Mouse (Mus musculus) kidney, embryonic 16.5 days (tissue): ENCODE results near the gene Rexo4. TPM values are rescaled to one million over a fixed set of nuclear protein-coding genes. Genes with fewer than 3 reads are reported as not detected.
A peak's percentile ranks its signal among the peaks of the same experiment; 100 is the strongest.

Experiments used
- ATAC-seq: fragments of 200-750 bp; cut with Nextera tagmentation; 2 replicates; pipeline ENCODE4 v1.8.0; 2017; ENCODE audit warnings: moderate TSS enrichment; ENCODE audit not compliant: low FRiP score, low TSS enrichment
- H3K27ac ChIP-seq: fragments of 300-500 bp; sonication (generic); 2 replicates; pipeline ENCODE4 v1.5.1; 2014; ENCODE audit warnings: low read length
- H3K27me3 ChIP-seq: fragments of 300-500 bp; sonication (generic); 2 replicates; pipeline ENCODE4 v1.6.1; 2014; ENCODE audit warnings: low read length, control low read depth, mixed read lengths; ENCODE audit not compliant: insufficient read depth
- H3K36me3 ChIP-seq: fragments of 300-500 bp; sonication (generic); 2 replicates; pipeline ENCODE4 v1.6.1; 2014; ENCODE audit warnings: low read length, control low read depth, mixed read lengths; ENCODE audit not compliant: insufficient read depth
- H3K4me1 ChIP-seq: fragments of 300-500 bp; sonication (generic); 2 replicates; pipeline ENCODE4 v1.6.1; 2014; ENCODE audit warnings: low read length, control low read depth, mixed read lengths; ENCODE audit not compliant: insufficient read depth
- H3K4me2 ChIP-seq: fragments of 300-500 bp; sonication (generic); replicated peaks from 2 replicates; pipeline ENCODE4 v1.6.1; 2014; ENCODE audit warnings: low read depth, low read length
- H3K4me3 ChIP-seq: fragments of 300-500 bp; sonication (generic); 2 replicates; pipeline ENCODE4 v1.5.1; 2014; ENCODE audit warnings: mild to moderate bottlenecking, low read length
- H3K9ac ChIP-seq: fragments of 300-500 bp; sonication (generic); replicated peaks from 2 replicates; pipeline ENCODE4 v1.6.1; 2014; ENCODE audit warnings: low read length
- H3K9me3 ChIP-seq: fragments of 300-500 bp; sonication (generic); 2 replicates; pipeline ENCODE4 v1.6.1; 2016; ENCODE audit warnings: low read length, control low read depth
- WGBS: fragments of 180-500 bp; shearing (Covaris S2); extraction: QIAGEN DNeasy Blood & Tissue Kit; methylation state at CpG from one replicate; pipeline ENCODE4 v1.1.7; 2014; 5-methylcytosine and 5-hydroxymethylcytosine counted together
- polyA plus RNA-seq: library from polyadenylated mRNA; unstranded; fragments of >200 nt; fragmentation: Nextera tagmentation; extraction: Ambion mirVana; gene quantifications from 2 replicates; pipeline ENCODE4 v1.2.1, GENCODE M21; 2015

The Rexo4 gene
- polyA plus RNA-seq, 1 experiment from 2014 or later: 52.6 TPM

DNA sequence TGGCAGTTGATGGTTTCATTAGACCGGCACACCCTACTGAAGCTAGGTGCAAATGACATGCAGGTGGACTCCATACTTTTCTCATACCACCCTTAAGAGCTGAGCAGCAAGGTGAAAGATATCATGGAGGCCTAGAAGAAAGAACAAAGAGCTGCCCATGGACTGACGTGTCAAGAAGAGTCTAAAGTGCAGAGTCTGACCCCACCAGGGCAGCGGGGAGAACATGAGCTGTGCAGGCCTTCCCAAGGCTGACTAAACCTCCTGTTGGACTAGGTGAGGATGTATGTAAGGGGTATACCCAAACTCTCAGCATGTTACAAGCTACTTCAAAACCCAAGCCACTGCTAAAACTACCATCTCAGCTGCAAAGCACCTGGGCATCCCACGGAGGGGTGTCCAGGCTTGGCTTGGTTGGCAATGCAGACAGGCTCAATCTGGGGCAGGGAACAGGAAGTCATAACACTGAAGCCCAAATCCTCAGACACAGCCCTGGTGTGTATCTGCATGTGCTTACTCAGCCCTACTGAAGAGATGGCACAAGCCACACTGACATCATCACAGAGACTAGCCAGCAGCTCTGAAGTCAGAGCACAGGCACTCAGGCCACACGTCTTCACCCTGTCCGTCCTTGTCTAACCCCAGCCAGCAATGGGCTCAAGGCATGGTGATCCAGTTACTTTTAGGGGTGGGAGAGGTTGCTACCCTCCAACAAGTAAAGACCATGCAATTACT lies 36.3 kb downstream of the Rexo4 start:
- peaks cover 17% of the 10 kb centered on the region for H3K4me1 ChIP-seq
- no peak for ATAC-seq
- peaks cover 61% of the 10 kb centered on the region for H3K36me3 ChIP-seq
- no peak overlapping the region for H3K9ac ChIP-seq
- no peak overlapping the region for H3K4me2 ChIP-seq
- H3K4me3 ChIP-seq: no peak overlapping the region
- H3K27ac ChIP-seq: no peak overlapping the region
- no peaks in the 10 kb centered on the region for H3K27me3 ChIP-seq
- no peaks in the 10 kb centered on the region for H3K9me3 ChIP-seq
- WGBS: 90% methylated on average over 6 of the region's 6 CpGs

DNA sequence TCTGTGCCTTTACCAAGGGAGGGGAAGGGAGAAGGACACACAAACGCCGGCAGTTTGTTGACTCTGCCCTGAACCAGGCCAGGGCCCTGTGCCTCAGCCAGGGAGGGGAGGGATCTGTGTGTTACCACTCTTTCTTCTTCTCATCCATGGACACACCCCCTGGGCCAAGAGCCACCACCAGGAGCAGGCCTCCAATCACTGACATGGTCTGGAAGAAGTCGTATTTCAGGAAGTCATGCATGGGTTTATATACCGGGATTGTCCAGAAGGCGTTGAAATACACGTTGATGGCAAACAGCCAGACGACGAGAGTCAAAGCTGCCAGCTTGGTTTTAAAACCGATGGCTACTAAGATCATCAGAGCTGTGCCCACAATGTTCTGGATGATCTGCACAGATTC lies 42.4 kb downstream of the Rexo4 start:
- Histone ChIP-seq H3K9me3 (no peaks in the 10 kb centered on the region), H3K27me3 (no peaks in the 10 kb centered on the region), H3K4me2 (no peak overlapping the region), H3K36me3 (peaks cover 78% of the 10 kb centered on the region), H3K4me3 (no peak overlapping the region), H3K27ac (no peak overlapping the region), H3K9ac (no peak overlapping the region), H3K4me1 (peaks cover 15% of the 10 kb centered on the region)
- ATAC-seq: no peak
- 73% methylated on average over 9 of the region's 9 CpGs for WGBS

GRCm38 (mm10) chr2:26920190-26920855 lies 43.9 kb downstream of the Rexo4 start:
- Histone ChIP-seq H3K4me1 (peaks cover 21% of the 10 kb centered on the region), H3K4me3 (no peak overlapping the region), H3K4me2 (no peak overlapping the region), H3K27me3 (no peaks in the 10 kb centered on the region), H3K9ac (no peak overlapping the region), H3K27ac (no peak overlapping the region), H3K9me3 (no peaks in the 10 kb centered on the region), H3K36me3 (peaks cover 69% of the 10 kb centered on the region)
- WGBS: 84% methylated on average over 6 of the region's 6 CpGs
- no peak for ATAC-seq

DNA sequence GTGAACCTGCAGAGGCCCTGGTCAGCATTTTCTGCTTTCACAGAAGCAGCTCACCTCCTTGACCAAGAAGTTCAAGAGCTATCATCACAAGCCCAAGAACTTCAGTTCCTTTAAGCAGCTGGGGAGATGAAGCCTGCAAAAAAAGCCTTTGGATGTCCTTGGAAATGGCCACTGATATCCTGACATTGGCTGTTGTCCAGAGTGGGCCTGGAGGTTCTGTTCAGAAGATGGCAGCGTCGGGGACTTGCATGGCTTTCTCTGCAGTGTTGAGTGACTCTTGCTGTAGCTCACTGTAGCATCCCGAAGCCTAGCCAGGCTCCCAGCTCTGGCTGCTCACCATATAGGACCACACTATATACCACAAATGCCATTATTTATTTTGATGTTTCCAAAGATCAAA lies 44.5 kb downstream of the Rexo4 start:
- no peaks in the 10 kb centered on the region for H3K9me3 ChIP-seq
- no peak for ATAC-seq
- no peaks in the 10 kb centered on the region for H3K27me3 ChIP-seq
- no peak overlapping the region for H3K4me2 ChIP-seq
- WGBS: 88% methylated on average over 3 of the region's 3 CpGs
- peaks cover 63% of the 10 kb centered on the region for H3K36me3 ChIP-seq
- H3K27ac ChIP-seq: no peak overlapping the region
- no peak overlapping the region for H3K4me3 ChIP-seq
- peaks cover 28% of the 10 kb centered on the region for H3K4me1 ChIP-seq
- H3K9ac ChIP-seq: no peak overlapping the region

GRCm38 (mm10) chr2:26916738-26917137 lies 47.4 kb downstream of the Rexo4 start:
- Histone ChIP-seq H3K4me2 (peak overlapping the region; percentile 97), H3K27me3 (no peaks in the 10 kb centered on the region), H3K4me3 (peak overlapping the region; percentile 88), H3K9ac (peak overlapping the region; percentile 89), H3K27ac (peak overlapping the region; percentile 91), H3K9me3 (no peaks in the 10 kb centered on the region), H3K36me3 (peaks cover 65% of the 10 kb centered on the region), H3K4me1 (peaks cover 39% of the 10 kb centered on the region)
- WGBS: 2% methylated on average over 13 of the region's 13 CpGs
- ATAC-seq: peak; percentile 29; the same call in 1 of the 2 replicates

DNA sequence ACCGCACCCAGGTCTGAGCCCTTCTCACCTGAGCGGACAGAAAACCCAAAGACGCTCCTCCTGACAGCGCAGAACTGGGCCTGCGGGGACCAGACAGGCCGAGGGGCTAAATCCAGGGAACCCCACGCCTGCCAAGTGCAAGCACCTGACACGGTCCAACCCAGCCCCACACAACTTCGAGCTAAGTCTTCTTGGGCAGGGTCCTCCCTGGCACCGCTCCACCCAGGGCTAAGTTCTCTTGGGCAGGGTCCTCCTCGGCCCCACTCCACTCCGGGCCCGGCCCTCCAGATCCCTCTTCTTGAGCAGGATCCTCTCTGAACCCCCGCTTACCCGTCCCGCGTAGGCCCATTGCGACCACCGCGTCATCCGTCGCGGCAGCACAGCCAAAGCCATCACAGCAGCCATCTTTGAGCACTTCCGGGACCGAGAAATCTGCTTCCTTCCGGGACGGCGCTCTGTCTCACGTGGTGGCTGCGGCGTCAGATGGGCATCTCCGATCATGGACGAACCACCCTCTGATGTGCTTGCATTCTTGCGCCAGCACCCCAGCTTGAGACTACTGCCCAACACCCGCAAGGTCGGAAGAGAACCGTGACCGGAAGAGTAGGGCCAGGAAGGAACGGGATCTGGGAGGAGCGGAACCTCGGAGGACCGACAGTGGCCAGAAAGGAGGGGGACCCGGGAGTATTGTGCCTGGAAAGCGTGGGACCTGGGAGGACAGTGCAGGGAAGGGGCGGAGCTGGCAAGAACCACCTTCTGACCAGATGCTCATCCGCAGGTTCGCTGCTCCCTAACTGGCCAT lies 48.1 kb downstream of the Rexo4 start, which contains the start of the genes Surf2 and Surf1:
Gene Surf2 (plus strand): TSS at position 441 of the 802 bp plus-strand sequence.
Gene Surf1 (minus strand): TSS at position 604 of the 802 bp plus-strand sequence.
- H3K9ac ChIP-seq: peak within 1 kb of the TSS; percentile 89
- H3K9me3 ChIP-seq: no peaks in the 10 kb centered on the region
- H3K4me2 ChIP-seq: peak within 1 kb of the TSS; percentile 97
- no peaks in the 10 kb centered on the region for H3K27me3 ChIP-seq
- ATAC-seq: peak; percentile 80
- WGBS: under 1% methylated on average over 47 of the region's 47 CpGs
- peak within 1 kb of the TSS; percentile 88 for H3K4me3 ChIP-seq
- H3K36me3 ChIP-seq: peaks cover 63% of the 10 kb centered on the region
- H3K27ac ChIP-seq: peak within 1 kb of the TSS; percentile 91
- peaks cover 42% of the 10 kb centered on the region for H3K4me1 ChIP-seq

GRCm38 (mm10) chr2:26914148-26914941 lies 49.8 kb downstream of the Rexo4 start:
- Histone ChIP-seq H3K4me2 (peak overlapping the region; percentile 97), H3K27me3 (no peaks in the 10 kb centered on the region), H3K36me3 (peaks cover 46% of the 10 kb centered on the region), H3K4me3 (no peak overlapping the region), H3K9ac (no peak overlapping the region), H3K27ac (0 out of 2 replicates have a peak overlapping the region, but pooled peaks have one; percentile 8), H3K9me3 (no peaks in the 10 kb centered on the region), H3K4me1 (peaks cover 46% of the 10 kb centered on the region)
- 54% methylated on average over 8 of the region's 8 CpGs for WGBS
- no peak for ATAC-seq

DNA sequence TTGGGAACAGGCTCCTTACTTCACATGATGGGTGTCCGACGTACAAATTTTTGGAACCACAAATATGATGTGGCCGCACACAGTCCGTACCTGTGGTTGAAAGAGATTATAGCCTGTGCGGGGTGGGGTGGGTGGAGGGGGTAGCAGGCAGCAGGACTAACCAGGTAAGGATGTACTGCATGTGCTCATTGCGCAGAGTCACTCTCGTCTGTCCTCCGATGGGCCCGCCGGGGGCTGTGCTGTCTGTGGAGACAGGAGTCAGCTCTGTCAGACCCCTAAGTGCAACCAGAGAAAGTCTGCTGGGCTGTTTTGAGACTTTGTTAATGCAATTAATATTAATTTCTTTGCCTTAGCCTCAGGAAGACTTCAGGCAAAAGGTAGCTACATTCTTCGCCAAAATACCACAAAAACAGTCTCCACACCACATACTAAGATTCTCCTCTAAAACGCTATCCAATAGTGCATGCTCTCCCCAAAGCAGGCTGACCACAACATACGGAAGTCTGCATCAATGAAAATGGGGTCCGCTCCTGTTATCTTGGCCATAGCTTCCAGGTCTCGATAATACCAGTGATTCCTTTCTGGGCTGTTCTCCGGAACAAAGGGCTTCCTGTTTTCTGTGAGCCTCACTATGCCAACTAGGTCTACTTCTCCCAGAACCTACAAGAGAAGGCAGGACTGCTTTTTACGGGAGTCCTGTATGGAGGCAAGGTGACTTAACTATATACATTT lies 50.6 kb downstream of the Rexo4 start:
- Histone ChIP-seq H3K27ac (no peak overlapping the region), H3K4me2 (no peak overlapping the region), H3K9ac (no peak overlapping the region), H3K36me3 (peaks cover 39% of the 10 kb centered on the region), H3K4me3 (no peak overlapping the region), H3K27me3 (no peaks in the 10 kb centered on the region), H3K9me3 (no peaks in the 10 kb centered on the region), H3K4me1 (peaks cover 54% of the 10 kb centered on the region)
- 85% methylated on average over 17 of the region's 17 CpGs for WGBS
- ATAC-seq: no peak
